Comparison of ENCODE assay signal across 24 mouse cellular contexts in genomic region chr3:4669971-4670370, GRCm38 (mm10).
DNase-seq lines count a peak whose midpoint lies in the region; ATAC-seq lines count a peak whose summit lies in the region.
"Had no signal": no experiment of that assay in that cellular context is flagged by ENCODE, and none has a peak within 500 bp of the region (broad histone marks: within the 10 kb centered on the region; RNA-seq: fewer than 3 reads in every experiment).

No protein-coding gene starts in this region.

- H3K27ac ChIP-seq in forebrain, embryonic 16.5 days (ENCODE audit: low read length) = no peak overlapping the region
- H3K27ac ChIP-seq in forebrain, embryonic 11.5 days (ENCODE audit: low read depth, low read length) = no peak overlapping the region
- H3K27ac ChIP-seq: embryonic facial prominence, embryonic 12.5 days; forebrain, embryonic 15.5 days; heart, embryonic 15.5 days; limb, embryonic 15.5 days; liver, embryonic 14.5 days had no signal

- ATAC-seq in forebrain, embryonic 16.5 days = peak; percentile 52; the same call in 1 of the 2 replicates
- ATAC-seq in forebrain, embryonic 11.5 days (replicated peaks; ENCODE audit: low FRiP score) = no peak
- ATAC-seq in cerebellum, adult (ENCODE audit: insufficient number of reproducible peaks, low FRiP score, low TSS enrichment) = no peak
- ATAC-seq: CD4-positive, CD25-positive, alpha-beta regulatory T cell, adult 4 months; forebrain, embryonic 15.5 days; hindbrain, embryonic 16.5 days; intestine, embryonic 16.5 days had no signal

- no peak overlapping the region for H3K4me2 ChIP-seq in forebrain, embryonic 16.5 days (ENCODE audit: low read length)
- no peak overlapping the region for H3K4me2 ChIP-seq in forebrain, embryonic 11.5 days (ENCODE audit: low read depth, low read length, severe bottlenecking)
- H3K4me2 ChIP-seq: embryonic facial prominence, embryonic 12.5 days; forebrain, embryonic 15.5 days; heart, embryonic 15.5 days; limb, embryonic 15.5 days; lung, embryonic 14.5 days had no signal

- no peak overlapping the region for H3K9ac ChIP-seq in forebrain, embryonic 16.5 days (replicated peaks; ENCODE audit: low read depth, low read length)
- no peak overlapping the region for H3K9ac ChIP-seq in forebrain, embryonic 11.5 days (ENCODE audit: low read length)
- H3K9ac ChIP-seq: embryonic facial prominence, embryonic 12.5 days; forebrain, embryonic 15.5 days; heart, embryonic 15.5 days; limb, embryonic 15.5 days; liver, embryonic 14.5 days; lung, embryonic 14.5 days had no signal

- H3K4me1 ChIP-seq in forebrain, embryonic 16.5 days (replicated peaks; ENCODE audit: control insufficient read depth, insufficient read depth, low read length) = no peaks in the 10 kb centered on the region
- H3K4me1 ChIP-seq in forebrain, embryonic 11.5 days (replicated peaks; ENCODE audit: control insufficient read depth, insufficient read depth, low read length) = no peaks in the 10 kb centered on the region
- H3K4me1 ChIP-seq: embryonic facial prominence, embryonic 12.5 days; forebrain, embryonic 15.5 days; heart, embryonic 15.5 days; limb, embryonic 15.5 days; megakaryocyte, embryonic 14.5 days had no signal

- no peaks in the 10 kb centered on the region for H3K36me3 ChIP-seq in forebrain, embryonic 16.5 days (ENCODE audit: control insufficient read depth, insufficient read depth)
- H3K36me3 ChIP-seq in forebrain, embryonic 11.5 days (ENCODE audit: control insufficient read depth, insufficient read depth, low read length) = no peaks in the 10 kb centered on the region
- H3K36me3 ChIP-seq: embryonic facial prominence, embryonic 12.5 days; forebrain, embryonic 15.5 days; heart, embryonic 15.5 days; limb, embryonic 15.5 days had no signal

- no peak overlapping the region for H3K4me3 ChIP-seq in forebrain, embryonic 16.5 days (replicated peaks; ENCODE audit: low read length)
- no peak overlapping the region for H3K4me3 ChIP-seq in forebrain, embryonic 11.5 days (ENCODE audit: low read depth, low read length)
- H3K4me3 ChIP-seq: embryonic facial prominence, embryonic 12.5 days; forebrain, embryonic 15.5 days; heart, embryonic 15.5 days; limb, embryonic 15.5 days; megakaryocyte, embryonic 14.5 days had no signal

- intact Hi-C loops in left cerebral cortex, postnatal 4 days (cut with DNase I) = no loop called here

- no peaks in the 10 kb centered on the region for H3K9me3 ChIP-seq in forebrain, embryonic 16.5 days (ENCODE audit: control insufficient read depth, low read length)
- H3K9me3 ChIP-seq in forebrain, embryonic 11.5 days (ENCODE audit: control insufficient read depth, low read length) = no peaks in the 10 kb centered on the region
- H3K9me3 ChIP-seq: embryonic facial prominence, embryonic 12.5 days; forebrain, embryonic 15.5 days; heart, embryonic 15.5 days; limb, embryonic 15.5 days; megakaryocyte, embryonic 14.5 days had no signal

- 89% methylated on average over 1 of the region's 1 CpGs for WGBS in forebrain, embryonic 16.5 days
- 89% methylated on average over 1 of the region's 1 CpGs for WGBS in forebrain, embryonic 11.5 days

- no peak for DNase-seq in forebrain, embryonic 11.5 days (ENCODE audit: low spot score)
- peak; percentile 7 for DNase-seq in left cerebral cortex, adult 11 months (ENCODE audit: low spot score)
- DNase-seq in left cerebral cortex, postnatal 4 days = no peak
- DNase-seq in right cerebral cortex, adult 18-20 months = peak; percentile 11
- DNase-seq in right cerebral cortex, postnatal 4 days = no peak
- DNase-seq: adrenal gland, postnatal 14 days; cerebellum, adult 11 months; cerebellum, adult 9-11 months; heart, postnatal 36 days; kidney, adult 9 months; kidney, postnatal 14 days; lung, embryonic 14.5 days; thymus, adult 2 months had no signal

- no peaks in the 10 kb centered on the region for H3K27me3 ChIP-seq in forebrain, embryonic 16.5 days (replicated peaks; ENCODE audit: control insufficient read depth, insufficient read depth, low read length)
- H3K27me3 ChIP-seq in forebrain, embryonic 11.5 days (ENCODE audit: control insufficient read depth, insufficient read depth, low read length) = no peaks in the 10 kb centered on the region
- H3K27me3 ChIP-seq: embryonic facial prominence, embryonic 12.5 days; forebrain, embryonic 15.5 days; heart, embryonic 15.5 days; limb, embryonic 15.5 days; megakaryocyte, embryonic 14.5 days had no signal

Comparison
In these comparisons a context has a peak if more than half of its experiments do, and no peak if none do; other contexts are left out.
1. DNase-seq: peak in left cerebral cortex, adult 11 months (single experiment) and right cerebral cortex, adult 18-20 months (single experiment); none in forebrain, embryonic 11.5 days (single experiment), left cerebral cortex, postnatal 4 days (single experiment) and right cerebral cortex, postnatal 4 days (single experiment).